Mouse (Mus musculus): Measurements from ENCODE around the gene Krtap12-1. TPM values are rescaled to one million over a fixed set of nuclear protein-coding genes. Genes with fewer than 3 reads are reported as not detected.
"Not testable (repeated sequence)": the region's sequence is repeated elsewhere in the genome, so short reads cannot be mapped to it uniquely, and the experiment has no call there.

The Krtap12-1 gene
- total RNA-seq, 2 experiments from 2014 or later, result not detected

DNA sequence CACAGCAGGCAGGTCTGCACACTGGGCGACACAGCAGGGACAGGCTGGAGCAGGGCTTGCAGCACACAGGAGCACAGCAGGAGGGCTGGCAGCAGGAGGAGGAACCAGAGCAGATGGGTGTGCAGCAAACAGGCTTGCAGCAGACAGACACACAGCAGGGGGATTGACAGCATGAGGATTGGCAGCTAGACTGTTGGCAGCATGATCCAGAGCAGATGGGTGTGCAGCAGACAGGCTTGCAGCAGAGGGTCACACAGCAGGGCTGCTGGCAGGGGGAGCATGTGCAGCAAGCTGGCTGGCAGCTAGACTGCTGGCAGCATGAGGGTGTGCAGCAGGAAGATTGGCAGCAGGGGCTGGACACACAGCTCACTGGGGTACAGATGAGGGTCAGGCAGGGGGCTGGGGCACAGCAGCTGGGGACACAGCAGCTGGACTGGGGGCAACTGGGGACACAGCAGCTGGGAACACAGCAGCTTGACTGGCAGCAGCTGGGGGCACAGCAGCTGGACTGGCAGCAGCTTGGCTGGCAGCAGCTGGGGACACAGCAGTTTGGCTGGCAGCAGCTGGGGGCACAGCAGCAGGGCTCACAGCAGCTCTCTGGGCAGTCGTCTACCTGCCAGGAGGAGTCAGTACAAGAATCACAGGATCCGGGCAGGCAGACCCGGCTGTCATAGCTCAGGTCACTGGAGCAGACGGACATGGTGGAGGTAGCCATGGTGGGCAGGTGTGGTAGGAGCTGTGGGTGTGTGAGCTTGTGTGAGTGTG, 21.7 kb downstream of the Krtap12-1 start, which contains the start of gene Gm18596:
Gene Gm18596 (minus strand): TSS at position 715 of the 765 bp plus-strand sequence.
- DNase-seq (ENCODE audit: low spot score), result not testable (repeated sequence)

DNA sequence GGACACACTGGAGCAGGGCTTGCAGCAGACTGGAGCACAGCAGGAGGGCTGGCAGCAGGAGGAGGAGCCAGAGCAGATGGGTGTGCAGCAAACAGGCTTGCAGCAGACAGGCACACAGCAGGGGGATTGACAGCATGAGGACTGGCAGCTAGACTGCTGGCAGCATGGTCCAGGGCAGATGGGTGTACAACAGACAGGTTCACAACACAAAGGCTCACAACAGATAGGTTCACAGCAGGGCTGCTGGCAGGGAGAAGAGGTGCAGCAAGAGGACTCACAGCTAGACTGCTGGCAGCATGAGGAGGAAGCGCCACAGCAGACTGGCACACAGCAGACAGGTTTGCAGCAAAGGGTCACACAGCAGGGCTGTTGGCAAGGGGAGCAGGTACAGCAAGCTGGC, 30.3 kb downstream of the Krtap12-1 start:
- not testable (repeated sequence) for DNase-seq (ENCODE audit: low spot score)

DNA sequence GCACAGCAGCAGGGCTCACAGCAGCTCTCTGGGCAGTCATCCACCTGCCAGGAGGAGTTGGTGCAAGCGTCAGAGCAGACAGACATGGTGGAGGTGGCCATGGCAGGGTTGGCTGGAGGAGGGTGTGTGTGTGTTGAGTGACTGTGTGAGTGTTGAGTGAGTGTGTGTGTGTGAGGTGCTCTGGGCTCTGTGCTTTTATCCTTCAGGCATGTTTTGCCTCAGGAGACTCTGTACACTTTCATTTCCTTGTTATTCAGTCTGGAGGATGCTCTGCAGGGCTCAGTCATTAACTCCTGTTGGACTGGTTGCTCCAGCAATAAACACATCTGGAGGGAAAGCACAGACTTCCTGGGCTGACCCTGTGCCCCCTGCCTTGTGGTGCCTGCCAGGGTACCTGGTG, 30.9 kb downstream of the Krtap12-1 start, which contains the start of gene Gm9736:
Gene Gm9736 (minus strand): TSS at position 101 of the 400 bp plus-strand sequence.
- not testable (repeated sequence) for DNase-seq (ENCODE audit: low spot score)

DNA sequence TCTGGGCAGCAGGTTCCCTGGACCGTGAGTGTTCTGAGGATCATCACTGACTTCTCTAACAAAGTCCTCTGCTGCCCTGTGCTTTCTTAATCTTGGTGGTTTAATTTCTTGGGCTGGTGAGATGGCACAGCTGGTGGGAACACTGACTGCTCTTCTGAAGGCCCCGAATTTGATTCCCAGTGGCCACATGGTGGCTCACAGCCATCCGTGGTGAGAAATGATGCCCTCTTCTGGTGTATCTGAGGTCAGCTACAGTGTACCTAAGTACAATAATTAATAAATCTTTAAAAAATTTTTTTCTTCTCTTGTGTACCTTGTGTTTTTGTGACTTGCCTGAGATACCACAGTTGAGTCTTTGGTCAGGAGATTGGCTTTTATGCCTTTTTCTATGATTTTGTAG, 31.9 kb downstream of the Krtap12-1 start:
- not testable (repeated sequence) for DNase-seq (ENCODE audit: low spot score)

DNA sequence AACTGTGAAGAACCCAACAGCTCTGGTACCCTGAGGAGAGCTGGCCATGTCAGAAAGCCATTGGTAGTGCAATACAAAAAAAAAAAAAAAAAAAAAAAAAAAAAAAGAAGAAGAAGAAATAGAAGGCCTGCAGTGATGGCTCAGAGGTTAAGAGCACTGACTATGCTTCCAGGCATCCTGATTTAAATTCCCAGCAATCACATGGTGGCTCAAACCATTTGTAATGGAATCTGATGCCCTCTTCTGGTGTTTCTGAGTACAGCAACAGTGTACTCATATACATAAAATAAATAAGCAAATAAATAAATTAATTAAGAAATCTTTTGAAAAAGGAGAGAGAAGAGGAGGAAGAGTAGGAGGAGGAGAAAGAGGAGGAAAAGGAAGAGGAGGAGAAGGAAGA, 33.0 kb downstream of the Krtap12-1 start:
- no peak for DNase-seq (ENCODE audit: low spot score)

DNA sequence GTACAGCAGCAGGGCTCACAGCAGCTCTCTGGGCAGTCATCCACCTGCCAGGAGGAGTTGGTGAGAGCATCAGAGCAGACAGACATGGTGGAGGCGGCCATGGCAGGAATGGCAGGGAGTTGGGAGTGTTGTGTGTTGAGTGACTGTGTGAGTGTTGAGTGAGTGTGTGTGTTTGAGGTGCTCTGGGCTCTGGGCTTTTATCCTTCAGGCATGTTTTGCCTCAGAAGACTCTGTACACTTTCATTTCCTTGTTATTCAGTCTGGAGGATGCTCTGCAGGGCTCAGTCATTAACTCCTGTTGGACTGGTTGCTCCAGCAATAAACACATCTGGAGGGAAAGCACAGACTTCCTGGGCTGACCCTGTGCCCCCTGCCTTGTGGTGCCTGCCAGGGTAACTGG, 39.2 kb downstream of the Krtap12-1 start, which contains the start of gene Gm3233:
Gene Gm3233 (minus strand): TSS at position 101 of the 400 bp plus-strand sequence.
- not testable (repeated sequence) for DNase-seq (ENCODE audit: low spot score)

DNA sequence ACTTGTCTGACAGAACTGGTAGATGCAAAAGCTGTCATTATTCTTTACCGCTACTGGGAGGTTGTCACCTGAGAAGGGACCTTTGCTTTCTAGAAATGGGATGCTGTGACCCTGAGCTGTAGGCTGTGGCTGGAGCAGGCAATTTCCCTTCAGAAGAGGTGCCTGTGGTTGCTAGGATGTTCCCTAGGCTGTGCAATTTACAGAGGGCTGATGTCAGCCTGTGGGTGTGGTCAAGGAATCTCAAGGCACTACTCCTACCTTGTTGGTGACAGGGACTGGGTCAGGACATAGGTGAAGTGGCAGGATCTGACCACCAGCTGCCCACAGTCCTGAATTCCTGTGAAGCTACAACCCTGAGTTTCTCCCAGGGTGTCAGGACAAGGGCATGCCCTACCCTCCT, 49.3 kb downstream of the Krtap12-1 start:
- no peak for DNase-seq (ENCODE audit: low spot score)

Other genes starting within 250 kb of the Krtap12-1 start
- 1 to 10 TPM; 6.9 to 8.7 TPM for gene Fam207a, start 204.8 kb upstream of the Krtap12-1 start, total RNA-seq (2021)
- gene Itgb2, start 190.3 kb upstream of the Krtap12-1 start, total RNA-seq (2021), result 1 to 10 TPM; 1.4 to 1.7 TPM
- gene Pttg1ip, start 138.9 kb upstream of the Krtap12-1 start, total RNA-seq (2021), result 10 to 100 TPM; 23.0 to 33.6 TPM
- gene Sumo3, start 114.5 kb upstream of the Krtap12-1 start, total RNA-seq (2021), result 10 to 100 TPM; 44.5 to 47.4 TPM
- gene Gm49325, start 114.4 kb upstream of the Krtap12-1 start, total RNA-seq (2021), result 10 to 100 TPM in 1 of 2 experiments, 1 to 10 TPM in 1; 8.6 to 11.4 TPM
- gene Ube2g2, start 98.3 kb upstream of the Krtap12-1 start, total RNA-seq (2021), result 100 to 1,000 TPM in 1 of 2 experiments, 10 to 100 TPM in 1; 96.1 to 101 TPM
- gene Tspear, start 34.0 kb upstream of the Krtap12-1 start, total RNA-seq (2021), result not detected
- not detected for gene Gm19402, start 29.8 kb upstream of the Krtap12-1 start, total RNA-seq (2021)
- not detected for gene Gm9508, start 23.4 kb upstream of the Krtap12-1 start, total RNA-seq (2021)
- not detected for gene Gm10272, start 14.0 kb upstream of the Krtap12-1 start, total RNA-seq (2021)
- not detected for gene Gm10024, start 9.1 kb upstream of the Krtap12-1 start, total RNA-seq (2021)
- not detected for gene Gm10142, start 4.8 kb upstream of the Krtap12-1 start, total RNA-seq (2021)
- gene Gm10100, start 5.9 kb downstream of the Krtap12-1 start, total RNA-seq (2021), result not detected
- not detected for gene Gm18596, start 22.0 kb downstream of the Krtap12-1 start, total RNA-seq (2021)
- not detected for gene Gm9736, start 30.8 kb downstream of the Krtap12-1 start, total RNA-seq (2021)
- not detected for gene Gm3233, start 39.1 kb downstream of the Krtap12-1 start, total RNA-seq (2021)
- not detected for gene Gm3238, start 50.7 kb downstream of the Krtap12-1 start, total RNA-seq (2021)
- not detected for gene Gm7138, start 56.3 kb downstream of the Krtap12-1 start, total RNA-seq (2021)
- not detected for gene Gm3250, start 61.9 kb downstream of the Krtap12-1 start, total RNA-seq (2021)
- gene Gm7137, start 67.6 kb downstream of the Krtap12-1 start, total RNA-seq (2021), result not detected
- not detected for gene Gm9639, start 74.5 kb downstream of the Krtap12-1 start, total RNA-seq (2021)
- not detected for gene Gm19668, start 78.5 kb downstream of the Krtap12-1 start, total RNA-seq (2021)
- gene Gm9507, start 91.2 kb downstream of the Krtap12-1 start, total RNA-seq (2021), result not detected
- gene Gm2696, start 94.1 kb downstream of the Krtap12-1 start, total RNA-seq (2021), result not detected
- not detected for gene Krtap10-4, start 106.5 kb downstream of the Krtap12-1 start, total RNA-seq (2021)
- not detected for gene Krtap10-10, start 115.3 kb downstream of the Krtap12-1 start, total RNA-seq (2021)
- gene Gm36176, start 126.2 kb downstream of the Krtap12-1 start, total RNA-seq (2021), result not detected
- not detected for gene Gm10318, start 132.3 kb downstream of the Krtap12-1 start, total RNA-seq (2021)
- gene Gm3285, start 141.4 kb downstream of the Krtap12-1 start, total RNA-seq (2021), result not detected
- under 1 TPM; 0.23 to 0.28 TPM for gene Lrrc3, start 181.9 kb downstream of the Krtap12-1 start, total RNA-seq (2021)
- under 1 TPM; 0.07 to 0.26 TPM for gene Trpm2, start 250.0 kb downstream of the Krtap12-1 start, total RNA-seq (2021)